Mouse (Mus musculus): ENCODE results near the gene Hadhb. TPM values are rescaled to one million over a fixed set of nuclear protein-coding genes. Genes with fewer than 3 reads are reported as not detected.

Hadhb gene
- total RNA-seq, 4 experiments from 2014 or later: 363 to 499 (median 389) TPM

DNA sequence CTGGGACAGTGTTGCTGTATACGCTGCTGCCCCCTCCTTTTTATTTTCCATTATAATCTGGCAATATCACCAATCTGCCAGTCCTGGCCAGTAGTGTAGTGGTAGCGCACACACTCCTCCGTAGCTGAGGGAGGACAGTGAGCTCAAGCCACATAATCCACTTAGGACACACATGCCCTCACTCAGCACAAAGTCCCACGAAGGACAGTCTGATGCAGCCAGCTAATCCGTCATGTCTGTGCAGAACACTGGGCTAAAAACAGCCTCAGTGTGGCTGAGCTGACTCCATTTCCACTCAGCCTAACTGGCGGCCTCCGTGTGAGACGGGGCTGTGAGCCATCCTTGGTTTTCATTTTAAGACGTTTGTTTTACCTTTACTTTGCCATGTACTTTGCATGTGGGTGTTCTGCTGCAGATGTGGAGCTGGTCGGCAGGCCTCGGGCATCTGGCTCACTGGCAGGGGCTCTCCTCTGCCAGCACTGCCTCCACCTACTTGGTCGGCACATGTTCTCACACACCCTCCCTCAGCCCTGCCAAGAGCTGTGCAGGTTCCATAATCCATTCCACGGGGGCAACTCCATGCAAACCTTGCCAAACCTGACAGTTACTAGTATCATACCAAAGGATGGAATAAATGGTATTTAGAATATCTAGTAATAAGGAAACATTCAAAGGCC lies 27.0 kb upstream of the Hadhb start:
- DNase-seq (ENCODE audit: low spot score in 2 of 2): no peak

DNA sequence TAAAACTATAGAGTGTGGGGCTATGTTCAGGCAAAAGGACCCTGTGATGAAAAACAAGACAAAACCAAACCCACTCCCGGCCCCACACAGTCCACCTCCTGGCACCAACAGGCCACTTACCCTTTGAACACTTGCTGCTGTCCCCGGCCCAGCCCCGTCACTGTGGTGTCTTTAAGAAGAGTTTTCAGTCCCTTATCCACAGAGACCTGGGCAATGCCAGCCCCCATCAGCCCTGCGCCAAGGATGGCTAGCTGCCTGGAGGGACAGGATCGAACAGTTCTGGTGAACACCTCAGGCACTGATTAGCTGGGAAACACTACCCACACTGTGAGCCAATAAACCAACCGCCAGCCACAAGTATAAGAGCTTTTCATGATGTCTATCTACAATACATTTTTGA lies 26.4 kb upstream of the Hadhb start:
- no peak for DNase-seq (ENCODE audit: low spot score in 2 of 2)

DNA sequence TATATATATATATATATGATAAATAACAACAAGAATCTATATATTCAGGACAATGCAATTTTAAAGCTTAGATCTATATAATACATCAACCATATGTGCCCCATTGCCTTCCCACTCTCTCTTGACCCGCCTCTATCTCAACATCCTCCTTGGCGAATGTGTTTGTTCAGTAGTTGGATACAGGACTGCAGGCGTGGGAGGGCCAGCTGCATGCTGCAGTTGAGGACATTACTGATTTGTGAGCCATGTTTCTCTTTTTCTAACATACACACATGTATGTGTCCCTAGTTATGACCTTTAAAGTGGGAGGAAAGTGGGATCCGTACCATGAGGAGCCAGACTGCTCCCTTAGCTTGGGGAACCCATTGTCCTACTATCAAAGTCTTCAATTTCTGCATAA lies 23.8 kb upstream of the Hadhb start:
- no peak for DNase-seq (ENCODE audit: low spot score in 2 of 2)

DNA sequence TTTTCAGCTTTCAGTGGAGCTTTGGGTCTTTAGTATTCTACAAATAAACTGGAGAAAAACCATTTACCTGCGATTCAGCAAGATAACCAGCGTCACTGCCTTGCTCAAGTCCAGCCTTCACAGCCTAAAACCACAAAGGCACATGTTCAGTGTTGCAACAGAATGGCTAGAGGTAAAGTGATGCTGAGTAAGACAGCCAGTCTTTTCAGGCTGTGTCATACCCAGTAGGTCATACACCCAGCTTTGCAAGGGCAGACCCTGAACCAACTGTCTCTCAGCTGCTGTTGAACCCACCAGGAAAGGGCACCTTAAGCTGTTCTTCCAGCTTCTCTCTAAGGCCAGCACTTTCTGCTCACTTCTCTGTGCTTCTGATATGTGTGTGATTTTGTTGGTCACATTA lies 22.9 kb upstream of the Hadhb start:
- no peak for DNase-seq (ENCODE audit: low spot score in 2 of 2)

DNA sequence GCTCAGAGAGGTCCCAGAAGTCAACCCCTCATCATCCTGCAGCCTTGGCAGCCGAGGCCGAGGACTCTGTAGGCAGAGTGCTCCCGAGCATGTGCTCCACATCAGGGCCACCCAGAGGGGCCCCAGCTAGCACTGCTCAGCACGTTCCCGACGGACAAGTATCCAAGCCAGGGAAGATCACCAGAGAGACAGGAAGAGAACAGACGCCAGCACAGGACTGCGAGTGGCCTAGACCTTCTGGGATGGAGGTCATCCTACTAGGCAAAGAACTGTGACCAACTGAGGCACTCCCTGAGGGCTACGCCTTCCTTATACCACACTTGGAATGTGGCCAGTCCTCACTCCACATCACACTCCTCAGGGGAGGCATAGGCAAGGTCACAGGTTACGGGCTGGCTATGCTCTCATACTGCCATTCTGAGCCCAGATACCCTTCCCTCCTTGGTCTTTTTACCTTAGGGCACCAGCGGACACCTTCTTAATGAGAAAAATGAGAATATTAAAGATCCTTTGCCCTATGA lies 19.3 kb upstream of the Hadhb start:
- no peak for DNase-seq (ENCODE audit: low spot score in 2 of 2)

DNA sequence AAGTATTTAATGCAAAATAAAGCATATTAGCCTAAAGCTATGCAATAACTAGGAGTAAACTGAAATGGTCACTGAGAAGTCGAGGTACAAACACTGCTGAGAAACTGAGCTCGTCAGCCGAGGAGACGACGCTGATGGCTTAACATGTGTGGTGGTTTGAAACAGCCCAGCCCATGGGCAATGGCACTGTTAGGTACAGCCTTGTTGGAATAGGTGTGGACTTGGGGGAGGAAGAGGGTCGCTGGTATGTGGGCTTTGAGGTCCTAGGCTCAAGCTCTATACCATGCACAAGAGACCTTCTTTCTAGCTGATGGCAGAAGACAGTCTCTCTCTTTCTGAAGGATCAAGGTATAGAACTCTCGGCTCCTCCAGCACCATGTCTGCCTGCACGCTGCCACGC lies 17.8 kb upstream of the Hadhb start:
- no peak for DNase-seq (ENCODE audit: low spot score in 2 of 2)

DNA sequence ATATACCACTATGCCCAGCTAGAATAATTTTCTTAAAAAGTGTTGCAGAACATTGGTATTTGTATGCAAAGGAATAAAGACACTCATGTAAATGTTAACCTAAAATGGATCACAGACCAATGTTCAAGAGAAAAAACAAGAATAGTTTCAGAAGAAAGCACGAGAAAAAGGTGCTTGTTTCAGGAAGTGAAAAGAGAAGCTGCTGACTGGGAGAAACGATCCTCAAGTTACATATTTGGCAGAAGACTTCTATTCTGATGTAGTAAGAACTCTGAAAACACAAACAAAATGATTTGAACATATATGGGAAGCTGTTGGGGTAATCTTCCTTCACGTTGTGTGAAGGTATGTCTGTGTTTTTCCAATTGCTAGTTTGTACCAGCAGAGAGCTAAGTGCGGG lies 16.9 kb upstream of the Hadhb start:
- DNase-seq (ENCODE audit: low spot score in 2 of 2): no peak

DNA sequence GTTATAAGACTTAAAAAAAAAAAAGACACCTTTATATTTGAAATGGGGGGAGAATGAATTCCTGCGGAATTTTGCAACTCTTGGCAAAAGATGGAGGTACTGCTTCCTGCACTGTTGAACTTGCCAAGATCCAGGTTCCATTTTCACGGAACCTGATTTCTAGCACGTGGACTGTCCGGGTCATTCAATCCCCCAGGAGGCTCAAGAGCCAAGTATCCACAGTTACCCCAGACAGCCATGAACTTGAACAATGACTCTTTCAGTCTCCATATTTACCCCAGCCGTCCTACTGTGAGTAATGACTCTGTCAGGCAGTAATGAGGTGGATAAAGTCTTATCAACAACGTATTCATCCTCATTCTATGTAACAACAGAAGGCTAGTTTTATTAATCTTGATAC lies 8.5 kb upstream of the Hadhb start:
- no peak for DNase-seq (ENCODE audit: low spot score in 2 of 2)

DNA sequence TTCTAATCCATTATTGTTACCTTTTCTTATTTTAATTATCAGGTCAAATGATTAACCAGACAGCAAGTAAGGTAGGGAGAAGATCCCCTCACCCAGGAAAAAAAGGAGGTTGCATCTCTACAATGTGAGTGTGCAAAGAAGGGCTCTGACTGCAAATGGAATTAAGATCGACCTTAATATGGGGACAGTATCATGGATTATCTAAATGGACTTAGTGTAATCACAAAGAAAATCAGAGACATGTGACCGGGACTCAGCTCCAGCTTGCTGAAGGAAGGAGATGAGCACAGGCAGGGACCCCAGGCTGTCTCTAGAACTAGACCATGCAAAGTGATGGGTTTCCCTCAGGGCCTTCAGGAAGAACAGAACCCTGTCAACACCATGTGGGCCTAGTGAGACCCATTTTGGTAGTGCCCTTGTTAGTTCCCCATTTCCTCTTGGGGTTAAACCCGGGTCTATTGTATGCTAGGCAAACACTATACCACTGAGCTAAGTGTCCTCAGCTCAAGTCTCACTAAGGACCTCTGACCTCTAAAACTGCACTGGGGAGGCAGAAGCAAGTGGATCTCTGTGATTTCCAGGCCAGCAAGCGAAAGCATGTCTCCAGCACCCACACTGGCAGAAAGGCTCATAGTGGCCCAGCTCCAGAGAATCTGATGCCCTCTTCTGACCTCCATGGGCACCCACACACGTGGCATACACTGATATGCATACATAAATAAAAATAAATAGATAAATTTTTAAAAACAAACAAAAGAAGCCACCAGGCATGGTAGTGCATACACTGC lies 6.7 kb upstream of the Hadhb start:
- DNase-seq (ENCODE audit: low spot score in 2 of 2): no peak

DNA sequence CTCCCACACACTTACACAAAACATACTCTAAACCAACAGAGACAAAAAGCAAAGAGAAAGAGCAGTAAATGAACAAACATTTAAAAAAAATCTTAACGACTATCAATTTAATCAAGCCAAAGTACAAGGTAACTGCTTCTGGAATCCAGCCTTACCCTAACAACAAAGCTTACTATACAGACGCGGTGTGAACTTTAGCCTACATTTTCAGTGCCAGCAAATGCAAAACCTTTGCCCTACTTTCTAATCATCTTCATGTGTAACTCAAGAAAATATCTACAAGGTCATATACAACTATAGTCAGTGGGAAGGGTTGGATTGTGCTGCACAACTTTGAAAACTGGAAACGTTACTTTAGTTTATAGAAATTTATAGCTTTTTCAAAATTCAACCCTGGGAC lies 3.0 kb upstream of the Hadhb start:
- no peak for DNase-seq (ENCODE audit: low spot score in 2 of 2)

DNA sequence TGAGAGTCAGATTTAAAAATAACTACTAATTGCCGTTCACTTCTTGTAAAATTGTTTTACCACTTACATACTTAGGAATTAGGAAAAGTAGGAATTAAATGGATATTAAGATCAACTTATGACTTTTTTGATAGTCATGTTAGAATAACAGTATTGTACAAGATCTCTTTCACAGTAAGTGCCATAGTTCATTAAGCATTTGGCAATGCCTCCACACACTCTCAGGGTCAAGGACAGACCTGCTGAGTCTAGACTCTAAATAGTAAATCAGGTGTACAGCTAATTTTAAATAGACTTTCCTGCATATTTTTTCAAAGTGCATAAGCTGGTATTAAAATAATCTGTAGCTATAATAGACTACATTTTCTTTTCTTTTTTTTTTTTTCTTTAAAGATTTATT lies 2.6 kb upstream of the Hadhb start:
- DNase-seq (ENCODE audit: low spot score in 2 of 2): no peak

DNA sequence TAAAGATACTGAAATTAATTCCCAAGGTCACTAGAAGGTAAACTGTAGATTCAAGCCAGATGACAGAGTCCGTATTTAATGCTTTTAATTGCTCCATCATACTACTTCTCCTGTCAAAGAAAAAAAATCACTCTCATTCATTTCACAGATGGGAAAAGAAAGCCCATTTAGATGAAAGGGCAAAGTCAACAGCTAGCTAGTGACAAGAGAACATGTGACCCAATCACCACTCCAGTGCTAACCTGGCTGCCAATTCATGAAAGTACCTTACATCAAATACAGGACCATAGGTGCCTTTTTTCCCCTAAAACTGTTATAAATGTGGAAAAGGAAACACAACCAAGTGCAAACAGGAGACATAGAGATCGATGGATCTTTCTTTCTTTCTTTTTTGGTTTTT lies 1.8 kb upstream of the Hadhb start:
- DNase-seq (ENCODE audit: low spot score in 2 of 2): no peak

DNA sequence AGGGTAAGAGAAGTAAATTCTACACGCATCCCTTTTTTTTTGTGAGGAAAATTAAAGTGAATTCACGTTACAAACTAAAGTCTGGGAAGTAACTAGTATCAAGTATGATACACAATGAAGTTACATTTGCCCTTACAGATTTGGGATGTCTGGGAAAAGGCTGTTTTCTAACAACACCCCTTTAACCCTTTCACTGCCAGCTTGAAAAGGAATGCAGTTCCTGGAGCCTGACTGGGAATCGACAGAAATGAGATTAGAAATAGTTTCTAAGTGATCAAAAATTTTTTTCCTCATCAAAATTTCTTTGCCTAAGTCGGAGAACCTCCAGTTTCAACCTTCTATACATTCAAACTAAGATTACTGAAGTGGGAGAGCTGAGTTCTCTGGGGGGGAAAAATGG lies 1.0 kb upstream of the Hadhb start:
- DNase-seq (ENCODE audit: low spot score in 2 of 2): no peak

DNA sequence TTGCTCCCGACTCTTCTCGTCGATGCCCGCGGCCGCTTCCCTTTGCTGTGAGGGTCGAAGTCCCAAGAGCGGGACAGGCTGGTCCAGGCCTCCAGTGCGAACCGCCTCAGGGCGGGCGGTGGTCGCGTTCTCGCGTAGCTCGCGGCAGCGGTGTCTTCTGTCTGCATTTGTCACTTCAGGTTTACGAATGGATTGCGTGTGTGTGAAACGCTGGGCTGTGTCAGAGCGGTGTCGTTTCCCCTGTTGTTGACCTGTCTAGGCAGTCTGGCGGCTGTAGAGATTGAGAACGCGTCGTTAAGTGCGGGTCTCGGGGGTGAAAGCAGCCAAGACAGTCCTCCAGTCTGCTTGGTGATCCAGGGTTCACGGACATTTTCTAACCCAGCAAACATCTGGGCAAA lies 346 bp downstream of the Hadhb start:
- no peak for DNase-seq (ENCODE audit: low spot score in 2 of 2)

DNA sequence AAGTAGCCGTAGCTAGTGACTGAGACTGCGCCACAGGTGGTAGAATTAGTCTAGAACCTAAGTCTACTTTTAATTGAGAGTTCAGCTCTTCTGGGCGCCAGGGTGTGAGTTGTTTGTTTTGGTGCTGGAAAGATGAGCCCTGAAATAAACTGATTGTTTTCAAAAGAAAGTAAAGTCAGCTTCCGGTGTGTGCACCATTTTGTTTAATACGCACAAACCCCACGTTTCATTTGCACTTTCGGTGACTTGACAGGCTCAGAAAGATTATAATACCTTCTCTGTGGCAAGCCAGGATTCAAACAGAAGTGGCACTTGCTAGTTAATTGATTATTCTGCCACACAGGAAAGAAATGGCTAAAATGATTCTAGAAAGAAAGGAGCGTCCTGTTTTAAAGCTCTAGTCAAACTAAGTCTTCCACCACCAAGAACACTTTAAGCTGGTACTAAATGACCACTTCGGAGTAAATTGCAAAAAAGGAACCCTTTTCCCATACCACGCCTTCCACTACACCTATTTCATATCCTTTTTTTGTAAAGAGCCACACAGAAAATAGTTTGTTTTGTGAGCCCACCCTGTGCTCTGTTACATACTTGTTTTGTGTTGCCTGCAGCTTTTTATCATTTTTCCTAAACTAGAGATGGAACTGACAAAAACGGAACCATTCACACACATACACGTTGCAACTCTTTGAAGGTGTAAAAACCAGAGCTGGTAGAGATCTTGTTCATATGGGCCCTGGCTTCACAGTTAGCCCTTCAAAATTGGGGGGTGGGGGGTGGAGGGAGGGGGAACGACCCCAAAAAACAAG lies 977 bp downstream of the Hadhb start:
- DNase-seq (ENCODE audit: low spot score in 2 of 2): no peak

DNA sequence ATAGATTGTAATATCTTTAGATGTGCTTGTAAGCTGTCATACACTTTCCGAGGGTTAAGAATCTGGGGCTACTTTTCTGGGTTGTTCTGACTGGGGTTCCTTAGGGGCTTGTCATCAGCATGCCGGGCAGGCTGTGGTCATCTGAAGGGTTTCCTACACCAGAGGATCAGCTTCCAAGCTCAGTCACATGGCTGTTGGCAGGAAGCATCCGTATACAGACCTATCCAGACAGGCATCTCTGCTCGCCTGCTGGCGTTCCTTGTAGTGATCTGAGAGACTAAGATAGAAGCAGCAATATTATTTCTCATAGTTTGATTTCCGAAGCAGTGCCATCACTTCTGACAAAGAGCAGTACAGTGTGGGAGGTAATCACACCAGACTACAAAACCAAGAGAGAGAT lies 4.6 kb downstream of the Hadhb start:
- DNase-seq (ENCODE audit: low spot score in 2 of 2): peak; percentile 36 to 56

DNA sequence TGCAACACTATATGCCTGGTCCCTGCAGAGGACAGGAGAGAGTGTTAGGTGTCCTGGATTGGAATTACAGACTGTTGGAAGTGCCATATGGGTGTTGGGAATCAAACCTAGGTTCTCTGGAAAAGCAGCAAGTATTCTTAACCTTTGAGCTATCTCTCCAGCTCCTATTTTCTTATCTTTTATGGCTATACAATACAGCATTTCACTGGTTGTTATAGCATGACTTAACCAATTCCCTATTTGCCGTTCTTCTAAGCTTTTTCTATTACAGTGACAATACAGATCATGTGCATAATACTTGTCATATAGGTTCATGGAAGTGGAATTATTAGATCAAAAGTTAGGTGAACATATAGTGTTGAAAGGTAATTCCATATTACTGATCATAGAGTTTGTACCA lies 6.8 kb downstream of the Hadhb start:
- no peak for DNase-seq (ENCODE audit: low spot score in 2 of 2)

DNA sequence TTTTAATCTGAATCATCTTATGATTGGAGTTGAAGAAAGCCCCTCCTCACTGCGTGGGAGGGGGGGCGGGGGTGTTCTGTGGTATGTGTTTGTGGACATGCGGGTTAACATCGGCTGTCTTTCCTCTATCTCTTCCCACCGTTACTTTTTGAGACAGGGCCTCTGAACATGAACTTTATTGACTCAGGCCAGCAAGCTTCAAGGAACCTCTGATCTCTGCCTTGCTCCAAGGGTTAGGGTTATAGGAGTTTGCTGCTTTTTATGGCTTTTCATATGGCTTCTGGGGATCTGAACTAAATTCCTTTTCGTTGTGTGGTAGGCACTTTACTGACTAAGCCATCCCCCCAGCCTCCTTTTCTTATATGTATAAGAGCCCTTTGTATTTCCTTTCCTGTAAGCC lies 7.3 kb downstream of the Hadhb start:
- no peak for DNase-seq (ENCODE audit: low spot score in 2 of 2)

DNA sequence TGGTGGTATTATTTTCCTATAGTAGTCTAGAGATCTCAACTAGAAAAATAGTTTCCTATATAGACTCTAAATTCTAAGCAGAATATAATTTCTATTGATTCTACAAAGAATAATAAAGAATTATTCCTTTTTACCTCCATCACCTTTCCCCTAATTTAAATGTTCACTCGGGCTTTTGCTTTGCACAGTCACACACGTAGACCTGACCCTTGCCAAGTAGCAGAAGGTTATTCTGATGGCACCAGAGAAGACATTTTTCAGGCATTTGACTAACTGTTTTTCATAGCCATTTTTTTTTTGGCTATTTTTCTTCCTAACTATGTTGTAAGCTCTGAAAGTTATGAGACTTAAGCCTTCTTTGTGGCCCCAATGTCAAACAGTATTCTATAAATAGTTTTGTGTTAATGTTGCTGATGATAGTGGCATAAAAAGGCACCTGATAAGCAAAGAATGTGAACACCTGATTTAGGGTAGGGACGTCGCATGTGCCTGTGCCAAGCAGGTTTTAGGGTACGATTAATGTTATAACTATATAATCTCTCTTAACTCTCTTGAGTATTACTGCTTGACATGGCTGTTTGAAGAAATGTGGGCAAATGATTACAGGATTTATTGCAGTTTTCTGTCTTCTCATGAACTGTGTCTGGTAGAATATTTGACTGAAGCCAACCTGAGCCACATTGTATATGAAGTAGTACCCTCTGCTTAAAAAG lies 10.3 kb downstream of the Hadhb start:
- no peak for DNase-seq (ENCODE audit: low spot score in 2 of 2)

DNA sequence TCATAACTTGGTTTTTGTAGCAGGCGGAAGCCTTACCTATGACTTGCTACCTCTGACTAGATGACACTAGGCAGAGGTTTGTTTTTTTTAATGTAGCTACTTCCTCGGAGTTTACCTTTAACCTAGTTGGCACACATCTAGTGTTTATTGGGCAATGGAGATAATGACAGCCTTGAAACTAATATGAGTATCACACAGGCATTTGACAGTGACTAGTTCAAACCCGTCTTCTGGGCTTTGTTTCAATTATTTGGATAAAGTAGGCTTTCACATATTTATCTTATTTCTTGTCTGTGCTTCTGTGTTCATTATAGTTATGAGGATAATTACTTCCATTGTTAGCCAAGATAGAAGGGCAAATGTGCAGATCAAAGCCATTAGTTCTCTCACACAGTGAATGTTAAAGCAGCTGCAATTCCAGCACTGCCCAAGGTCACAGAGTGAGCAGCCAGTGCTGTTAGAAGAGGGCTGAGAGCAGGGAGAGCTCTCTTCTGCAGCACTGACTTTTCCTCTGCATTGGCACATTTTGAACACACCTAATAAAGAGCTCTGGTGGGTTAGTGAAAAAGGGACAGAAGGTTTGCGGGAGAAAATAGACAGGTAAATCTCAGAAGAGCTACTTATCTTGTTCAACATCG lies 15.4 kb downstream of the Hadhb start:
- no peak for DNase-seq (ENCODE audit: low spot score in 2 of 2)

DNA sequence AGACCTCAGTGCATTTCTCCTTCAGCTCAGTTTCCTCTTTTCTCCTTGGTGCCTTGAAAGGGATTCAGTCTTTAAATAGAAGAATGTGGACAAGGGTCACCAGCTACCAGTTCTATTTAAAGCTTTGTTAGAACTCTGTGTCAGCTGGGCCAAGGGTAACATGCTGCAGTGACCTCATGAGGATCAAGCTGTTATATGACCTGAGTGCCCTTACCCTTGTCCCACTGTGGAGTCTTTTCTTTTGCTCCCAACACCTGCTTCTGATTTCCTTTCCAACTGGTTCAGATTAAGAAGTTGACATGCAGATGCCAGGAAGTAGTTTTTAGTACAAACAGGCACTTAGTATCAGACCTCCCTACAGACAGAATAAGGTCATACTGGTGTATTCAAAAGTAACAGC lies 17.1 kb downstream of the Hadhb start:
- no peak for DNase-seq (ENCODE audit: low spot score in 2 of 2)

All from gastrocnemius, adult 8-10 months (tissue).